Mouse (Mus musculus) CD4-positive, CD25-positive, alpha-beta regulatory T cell, adult 4 months (primary cell): ENCODE data around the gene Cdh18. TPM values are rescaled to one million over a fixed set of nuclear protein-coding genes. Genes with fewer than 3 reads are reported as not detected.

ENCODE experiments used
- ATAC-seq: one replicate; pipeline ENCODE4 v1.8.0; 2017
- polyA plus RNA-seq, 2 experiments: library from polyadenylated mRNA; unstranded; fragments of 100-300 nt; shearing (Covaris generic); gene quantifications; one replicate each; pipeline ENCODE4 v1.2.1; 2017

Gene Cdh18
- polyA plus RNA-seq, 2 experiments from 2014 or later, result not detected

- ATAC-seq, result no peak
These were observed 922.0 kb downstream of the Cdh18 start for GRCm38 (mm10) chr15:23470527-23471475.

GRCm38 (mm10) chr15:23486306-23486705 is 937.5 kb downstream of the Cdh18 start:
- ATAC-seq, result no peak

- no peak for ATAC-seq
These were observed 957.7 kb downstream of the Cdh18 start for GRCm38 (mm10) chr15:23506480-23506879.

- no peak for ATAC-seq
These were observed 960.9 kb downstream of the Cdh18 start for GRCm38 (mm10) chr15:23509694-23510093.

- no peak for ATAC-seq
These were observed 967.0 kb downstream of the Cdh18 start for GRCm38 (mm10) chr15:23515786-23516185.

GRCm38 (mm10) chr15:23518079-23518478 is 969.3 kb downstream of the Cdh18 start:
- ATAC-seq, result no peak
